Mouse (Mus musculus) MEL (cell line): ENCODE data around the gene Tex261. TPM values are rescaled to one million over a fixed set of nuclear protein-coding genes. Genes with fewer than 3 reads are reported as not detected.

Source experiments
- DNase-seq: peaks from one replicate; pipeline ENCODE4 v3.0.0; 2011; ENCODE audit warnings: low read depth, low spot score
- H3K27ac ChIP-seq: 2 replicates; pipeline ENCODE4 v1.5.1; 2012; ENCODE audit warnings: low read depth, mild to moderate bottlenecking, control low read depth, low read length, moderate library complexity; ENCODE audit not compliant: control insufficient read depth
- H3K27me3 ChIP-seq, 2 experiments: fragments of 150-350 bp in 1 of 2; sonication (generic) in 1 of 2; 2 replicates each; pipeline ENCODE4 v1.6.1; 2012; ENCODE audit warnings: low read length in 2 of 2, mild to moderate bottlenecking in 2 of 2, improper control_type of control experiment in 1 of 2, moderate library complexity in 1 of 2; ENCODE audit not compliant: insufficient read depth in 2 of 2, control insufficient read depth in 1 of 2
- H3K36me3 ChIP-seq, 2 experiments: 2 replicates each; pipeline ENCODE4 v1.6.1; 2012 to 2014; ENCODE audit warnings: low read length in 2 of 2, improper control_type of control experiment in 1 of 2, inconsistent platforms in 1 of 2, mild to moderate bottlenecking in 1 of 2; ENCODE audit not compliant: insufficient read depth in 2 of 2, control insufficient read depth in 1 of 2
- H3K4me1 ChIP-seq, 2 experiments: fragments of 150-350 bp in 1 of 2; sonication (generic) in 1 of 2; 2 replicates each; pipeline ENCODE4 v1.6.1; 2012; ENCODE audit warnings: low read length in 2 of 2, improper control_type of control experiment in 1 of 2, mild to moderate bottlenecking in 1 of 2; ENCODE audit not compliant: insufficient read depth in 2 of 2, control insufficient read depth in 1 of 2
- H3K4me3 ChIP-seq, 2 experiments: fragments of 150-350 bp in 1 of 2; sonication (generic) in 1 of 2; 2 replicates each; pipeline ENCODE4 v1.5.1; 2012; ENCODE audit warnings: low read depth in 2 of 2, low read length in 2 of 2, mild to moderate bottlenecking in 2 of 2, moderate library complexity in 2 of 2, control low read depth in 1 of 2, improper control_type of control experiment in 1 of 2; ENCODE audit not compliant: control insufficient read depth in 1 of 2, insufficient read depth in 1 of 2
- H3K79me2 ChIP-seq: 2 replicates; pipeline ENCODE4 v1.6.1; 2012; ENCODE audit warnings: mild to moderate bottlenecking, low read length, moderate library complexity; ENCODE audit not compliant: control insufficient read depth, poor library complexity, insufficient read depth
- H3K9ac ChIP-seq: 2 replicates; pipeline ENCODE4 v1.6.1; 2012; ENCODE audit warnings: low read depth, mild to moderate bottlenecking, control low read depth, low read length, moderate library complexity; ENCODE audit not compliant: control insufficient read depth, poor library complexity, severe bottlenecking
- H3K9me3 ChIP-seq: fragments of 150-350 bp; sonication (generic); replicated peaks from 2 replicates; pipeline ENCODE4 v1.6.1; 2012; ENCODE audit warnings: mild to moderate bottlenecking, low read length, improper control_type of control experiment, moderate library complexity; ENCODE audit not compliant: insufficient read depth
- BHLHE40 ChIP-seq: IDR thresholded peaks from 2 replicates; pipeline ENCODE4 v1.6.1; 2012; ENCODE audit warnings: low read depth, mild to moderate bottlenecking, inconsistent platforms, low read length, improper control_type of control experiment, borderline replicate concordance
- CHD1 ChIP-seq: IDR thresholded peaks from 2 replicates; pipeline ENCODE4 v1.6.1; 2012; ENCODE audit warnings: low read depth, mild to moderate bottlenecking, inconsistent platforms, low read length, improper control_type of control experiment
- ELF1 ChIP-seq: IDR thresholded peaks from 2 replicates; pipeline ENCODE4 v1.6.1; 2014; ENCODE audit warnings: low read depth, mild to moderate bottlenecking, inconsistent platforms, low read length, improper control_type of control experiment, moderate library complexity
- EP300 ChIP-seq, 2 experiments: IDR thresholded peaks; 2 replicates each; pipeline ENCODE4 v1.6.1; 2011; ENCODE audit warnings: improper control_type of control experiment in 2 of 2, low read length in 2 of 2, low read depth in 1 of 2, mild to moderate bottlenecking in 1 of 2
- ETS1 ChIP-seq: IDR thresholded peaks from 2 replicates; pipeline ENCODE4 v1.6.1; 2012; ENCODE audit warnings: low read depth, mild to moderate bottlenecking, inconsistent platforms, low read length, improper control_type of control experiment, moderate library complexity
- GABPA ChIP-seq: IDR thresholded peaks from 2 replicates; pipeline ENCODE4 v1.6.1; 2012; ENCODE audit warnings: low read depth, mild to moderate bottlenecking, inconsistent platforms, low read length, improper control_type of control experiment, moderate library complexity
- HCFC1 ChIP-seq: IDR thresholded peaks from 2 replicates; pipeline ENCODE4 v1.6.1; 2012; ENCODE audit warnings: low read depth, mild to moderate bottlenecking, inconsistent platforms, low read length, improper control_type of control experiment, moderate library complexity
- JUND ChIP-seq: IDR thresholded peaks from 2 replicates; pipeline ENCODE4 v1.6.1; 2011; ENCODE audit warnings: low read depth, mild to moderate bottlenecking, improper control_type of control experiment, low read length
- MAX ChIP-seq: IDR thresholded peaks from 2 replicates; pipeline ENCODE4 v1.6.1; 2011; ENCODE audit warnings: low read length, improper control_type of control experiment
- MAZ ChIP-seq: IDR thresholded peaks from 2 replicates; pipeline ENCODE4 v1.6.1; 2012; ENCODE audit warnings: low read depth, mild to moderate bottlenecking, inconsistent platforms, low read length, improper control_type of control experiment
- MEF2A ChIP-seq: IDR thresholded peaks from 2 replicates; pipeline ENCODE4 v1.6.1; 2014; ENCODE audit warnings: low read depth, mild to moderate bottlenecking, inconsistent platforms, low read length, improper control_type of control experiment; ENCODE audit not compliant: poor library complexity, insufficient replicate concordance, severe bottlenecking; ENCODE audit errors: extremely low read depth
- MXI1 ChIP-seq: IDR thresholded peaks from 2 replicates; pipeline ENCODE4 v1.6.1; 2011; ENCODE audit warnings: mild to moderate bottlenecking, low read depth, low read length, improper control_type of control experiment
- MYB ChIP-seq: IDR thresholded peaks from 2 replicates; pipeline ENCODE4 v1.6.1; 2011; ENCODE audit warnings: mild to moderate bottlenecking, low read depth, low read length, improper control_type of control experiment
- MYC ChIP-seq: IDR thresholded peaks from 2 replicates; pipeline ENCODE4 v1.6.1; 2011; ENCODE audit warnings: low read depth, mild to moderate bottlenecking, low read length, improper control_type of control experiment, moderate library complexity
- NELFE ChIP-seq: IDR thresholded peaks from 2 replicates; pipeline ENCODE4 v1.6.1; 2011; ENCODE audit warnings: low read depth, low read length, improper control_type of control experiment
- NRF1 ChIP-seq: IDR thresholded peaks from 2 replicates; pipeline ENCODE4 v1.6.1; 2014; ENCODE audit warnings: low read depth, mild to moderate bottlenecking, inconsistent platforms, low read length, improper control_type of control experiment, moderate library complexity; ENCODE audit not compliant: poor library complexity, insufficient read depth, severe bottlenecking
- POLR2A ChIP-seq, 2 experiments: IDR thresholded peaks; 2 replicates each; pipeline ENCODE4 v1.6.1; 2011 to 2012; ENCODE audit warnings: low read length in 2 of 2, mild to moderate bottlenecking in 2 of 2, control low read depth in 1 of 2, improper control_type of control experiment in 1 of 2, low read depth in 1 of 2, moderate library complexity in 1 of 2; ENCODE audit not compliant: control insufficient read depth in 1 of 2, insufficient read depth in 1 of 2, poor library complexity in 1 of 2
- POLR2AphosphoS2 ChIP-seq: IDR thresholded peaks from 2 replicates; pipeline ENCODE4 v1.6.1; 2011; ENCODE audit warnings: low read length, improper control_type of control experiment
- POLR2AphosphoS5 ChIP-seq: IDR thresholded peaks from 2 replicates; pipeline ENCODE4 v1.6.1; 2012; ENCODE audit warnings: low read depth, borderline replicate concordance, mild to moderate bottlenecking, inconsistent platforms, low read length, moderate library complexity, mixed read lengths
- RAD21 ChIP-seq: IDR thresholded peaks from 2 replicates; pipeline ENCODE4 v1.6.1; 2011; ENCODE audit warnings: mild to moderate bottlenecking, low read depth, low read length, improper control_type of control experiment
- SIN3A ChIP-seq: IDR thresholded peaks from 2 replicates; pipeline ENCODE4 v1.6.1; 2012; ENCODE audit warnings: low read length, improper control_type of control experiment, inconsistent platforms
- SMC3 ChIP-seq: IDR thresholded peaks from 2 replicates; pipeline ENCODE4 v1.6.1; 2011; ENCODE audit warnings: low read depth, low read length, improper control_type of control experiment
- TAL1 ChIP-seq: IDR thresholded peaks from 2 replicates; pipeline ENCODE4 v1.6.1; 2012; ENCODE audit warnings: mild to moderate bottlenecking, inconsistent platforms, low read length, moderate library complexity, mixed read lengths
- TCF12 ChIP-seq: IDR thresholded peaks from 2 replicates; pipeline ENCODE4 v1.6.1; 2014; ENCODE audit warnings: low read depth, mild to moderate bottlenecking, inconsistent platforms, low read length, improper control_type of control experiment, moderate library complexity
- UBTF ChIP-seq: IDR thresholded peaks from 2 replicates; pipeline ENCODE4 v1.6.1; 2012; ENCODE audit warnings: low read depth, mild to moderate bottlenecking, inconsistent platforms, low read length, improper control_type of control experiment, moderate library complexity, borderline replicate concordance; ENCODE audit not compliant: insufficient read depth
- USF1 ChIP-seq: IDR thresholded peaks from 2 replicates; pipeline ENCODE4 v1.6.1; 2014; ENCODE audit warnings: low read depth, mild to moderate bottlenecking, inconsistent platforms, low read length, improper control_type of control experiment, moderate library complexity
- USF2 ChIP-seq, 2 experiments: IDR thresholded peaks; 2 replicates each; pipeline ENCODE4 v1.6.1; 2011 to 2012; ENCODE audit warnings: improper control_type of control experiment in 2 of 2, low read length in 2 of 2, borderline replicate concordance in 1 of 2, inconsistent platforms in 1 of 2, low read depth in 1 of 2, mild to moderate bottlenecking in 1 of 2; ENCODE audit not compliant: insufficient read depth in 1 of 2
- ZKSCAN1 ChIP-seq: IDR thresholded peaks from 2 replicates; pipeline ENCODE4 v1.6.1; 2012; ENCODE audit warnings: low read depth, mild to moderate bottlenecking, inconsistent platforms, low read length, improper control_type of control experiment, moderate library complexity
- ZMIZ1 ChIP-seq: IDR thresholded peaks from 2 replicates; pipeline ENCODE4 v1.6.1; 2012; ENCODE audit warnings: low read depth, mild to moderate bottlenecking, inconsistent platforms, low read length, improper control_type of control experiment, moderate library complexity
- ZNF384 ChIP-seq: IDR thresholded peaks from 2 replicates; pipeline ENCODE4 v1.6.1; 2012; ENCODE audit warnings: low read depth, mild to moderate bottlenecking, inconsistent platforms, low read length, improper control_type of control experiment
- polyA plus RNA-seq, 2 experiments: library from polyadenylated mRNA; stranded (reverse) in 1 of 2; unstranded in 1 of 2; fragments of >175 nt in 1 of 2; fragments of >200 nt in 1 of 2; gene quantifications; 2 replicates each; pipeline versions ENCODE4 v1.2.1 to v1.2.4; 2012; ENCODE audit warnings: low replicate concordance in 2 of 2, low read depth in 1 of 2; ENCODE audit not compliant: insufficient read length in 2 of 2, insufficient read depth in 1 of 2, missing spikeins in 1 of 2
- total RNA-seq: library from RNA; depleted of rRNA; stranded (reverse); fragments of 300-350 nt; gene quantifications from 2 replicates; pipeline ENCODE4 v1.2.3, GENCODE M21; 2012

The Tex261 gene
- total and polyA plus RNA-seq, 3 experiments = 56.2 to 104 TPM; not detected in 1

DNA sequence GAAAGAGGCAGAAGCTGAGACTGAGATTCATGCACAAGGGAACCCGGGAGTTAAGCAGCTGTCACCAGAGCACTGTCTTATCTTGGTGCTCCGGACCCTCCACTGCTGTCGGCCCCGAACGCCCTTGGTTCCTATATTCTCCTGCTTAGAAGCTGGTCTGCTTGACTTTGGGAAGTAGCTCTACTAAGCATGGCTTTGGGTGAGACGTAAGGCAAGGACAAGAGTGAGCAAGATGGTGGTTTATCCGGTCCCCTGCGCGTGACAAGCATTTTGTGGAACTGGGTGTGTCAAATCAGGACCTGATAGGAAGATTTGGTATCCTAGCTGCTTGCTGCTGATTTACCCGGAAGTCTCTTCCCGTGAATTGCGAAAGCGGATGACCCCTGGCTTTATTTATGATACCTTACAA, 19.9 kb upstream of the Tex261 start (continued):
- 0 out of 2 replicates have a peak, but pooled peaks have one; percentile 8 for TF ChIP-seq NRF1
- no peak for TF ChIP-seq SIN3A
- TF ChIP-seq BHLHE40 = peak; percentile 79
- no peak for TF ChIP-seq MYB
- TF ChIP-seq POLR2A (IDR thresholded peaks at IDR 0.05; ENCODE audit: control insufficient read depth in 1 of 2, insufficient read depth in 1 of 2, low read depth in 1 of 2, low read length in 2 of 2, poor library complexity in 1 of 2) = no peak
- 0 out of 2 replicates have a peak, but pooled peaks have one; percentile 2 for TF ChIP-seq MXI1
- peak; percentile 62; the same call in 1 of the 2 replicates for TF ChIP-seq ELF1
- TF ChIP-seq ZKSCAN1 = no peak
- no peak for TF ChIP-seq POLR2AphosphoS5
- TF ChIP-seq ETS1 = 0 out of 2 replicates have a peak, but pooled peaks have one; percentile 14
- no peak for TF ChIP-seq EP300 (IDR thresholded peaks at IDR 0.05; ENCODE audit: low read depth in 1 of 2, low read length in 2 of 2)
- TF ChIP-seq CHD1 = no peak
- TF ChIP-seq RAD21 = no peak
- no peak for TF ChIP-seq MAX
- TF ChIP-seq GABPA = no peak
- no peak for TF ChIP-seq SMC3
- TF ChIP-seq, all 39 proteins: peak for 9

- Histone ChIP-seq H3K79me2 (no peaks in the 10 kb centered on the region; the same call in 1 of the 2 replicates), H3K27me3 (no peaks in the 10 kb centered on the region), H3K4me3 (peak within 1 kb of the TSS; percentile 51 to 72), H3K27ac (peak within 1 kb of the TSS; percentile 83), H3K9me3 (no peaks in the 10 kb centered on the region), H3K36me3 (peaks cover 0 to 20% of the 10 kb centered on the region in 2 experiments; a peak in 2 of 4 replicates), H3K9ac (peak within 1 kb of the TSS; percentile 85), H3K4me1 (peaks cover 6 to 24% of the 10 kb centered on the region in 2 experiments)
- peak; percentile 95 for DNase-seq
- peak; percentile 67; the same call in 1 of the 2 replicates for TF ChIP-seq MXI1
- TF ChIP-seq SMC3 = no peak
- TF ChIP-seq USF1 = peak; percentile 94
- no peak for TF ChIP-seq JUND
- peak; percentile 62; the same call in 1 of the 2 replicates for TF ChIP-seq MAZ
- no peak for TF ChIP-seq EP300 (IDR thresholded peaks at IDR 0.05; ENCODE audit: low read depth in 1 of 2, low read length in 2 of 2)
- peak; percentile 60; the same call in 1 of the 2 replicates for TF ChIP-seq ETS1
- TF ChIP-seq POLR2A (IDR thresholded peaks at IDR 0.05; ENCODE audit: control insufficient read depth in 1 of 2, insufficient read depth in 1 of 2, low read depth in 1 of 2, low read length in 2 of 2, poor library complexity in 1 of 2) = peak in 1 of 2 experiments; percentile 88; a peak in 3 of 4 replicates
- 0 out of 2 replicates have a peak, but pooled peaks have one; percentile 56 for TF ChIP-seq MYC
- TF ChIP-seq HCFC1 = peak; percentile 91
- peak; percentile 73 for TF ChIP-seq NELFE
- peak; percentile 69; the same call in 1 of the 2 replicates for TF ChIP-seq POLR2AphosphoS2
- TF ChIP-seq SIN3A = peak; percentile 87
- no peak for TF ChIP-seq UBTF
- TF ChIP-seq TCF12 = peak; percentile 41; the same call in 1 of the 2 replicates
- peak; percentile 46; the same call in 1 of the 2 replicates for TF ChIP-seq ZNF384
- TF ChIP-seq MEF2A = no peak
- no peak for TF ChIP-seq CHD1
- peak; percentile 66; the same call in 1 of the 2 replicates for TF ChIP-seq MAX
- no peak for TF ChIP-seq TAL1
- TF ChIP-seq NRF1 = peak; percentile 86
- TF ChIP-seq USF2 (IDR thresholded peaks at IDR 0.05; ENCODE audit: borderline replicate concordance in 1 of 2, insufficient read depth in 1 of 2, low read depth in 1 of 2, low read length in 2 of 2) = peak in 1 of 2 experiments; percentile 68; a peak in 3 of 4 replicates
- peak; percentile 68; the same call in 1 of the 2 replicates for TF ChIP-seq ZMIZ1
These were observed 19.2 kb upstream of the Tex261 start, which contains the start of gene Nagk for GRCm38 (mm10) chr6:83794760-83795296. TSS of gene Nagk (plus strand) at chr6:83794982.
